Mouse (Mus musculus): ENCODE results near the gene Tsc22d1. TPM values are rescaled to one million over a fixed set of nuclear protein-coding genes. Genes with fewer than 3 reads are reported as not detected.

Tsc22d1 gene
- 100 to 1,000 TPM; 540 to 554 TPM for total RNA-seq (2021)

DNA sequence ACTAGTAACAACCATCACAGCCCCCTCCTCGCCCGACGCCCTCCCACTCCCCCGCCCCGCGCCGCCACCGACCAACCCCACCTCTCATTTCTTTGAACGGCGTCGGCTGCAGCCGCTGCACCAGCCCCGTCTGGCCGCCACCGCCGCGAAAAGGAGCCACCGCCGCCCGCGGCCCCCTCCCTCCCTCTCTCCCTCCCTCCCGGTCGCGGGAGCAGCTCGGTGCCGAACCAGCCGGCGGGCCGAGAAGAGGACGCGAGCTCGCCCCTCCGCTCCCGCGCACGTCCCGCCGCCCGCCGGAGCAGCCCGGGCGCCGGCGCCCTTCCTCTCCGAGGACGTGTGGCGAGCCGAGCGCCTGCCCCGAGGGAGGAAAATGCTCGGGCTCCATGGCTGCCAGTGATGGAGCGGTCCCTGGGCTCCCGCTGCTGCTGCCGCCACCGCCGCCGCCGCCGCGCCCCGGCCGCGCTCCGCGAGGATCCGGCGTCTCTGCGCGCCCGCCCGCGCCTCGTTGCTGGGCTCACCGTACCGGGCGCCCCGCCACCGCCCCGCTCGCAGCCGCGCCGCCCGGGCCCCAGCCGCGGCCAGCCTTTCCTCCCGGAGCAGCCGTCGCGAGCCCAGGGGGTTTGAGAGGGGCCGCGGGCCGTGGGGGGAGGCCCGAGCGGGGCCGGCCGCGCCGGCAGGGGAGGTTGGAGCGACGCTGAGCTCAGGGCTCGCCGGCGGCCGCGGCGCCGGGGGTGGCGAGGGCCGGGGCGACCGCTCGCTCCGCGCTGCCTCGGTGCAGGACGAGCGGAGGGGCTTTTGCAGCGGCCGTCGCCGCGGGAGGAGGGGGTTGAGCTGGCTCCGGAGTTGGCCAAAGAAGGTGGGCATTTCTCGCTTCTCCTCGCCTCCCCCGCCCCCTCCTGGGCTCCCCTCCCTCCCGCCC is at the start of gene Tsc22d1:
Gene Tsc22d1 (plus strand): TSS at position 100 of the 919 bp plus-strand sequence.
- DNase-seq: no peak

DNA sequence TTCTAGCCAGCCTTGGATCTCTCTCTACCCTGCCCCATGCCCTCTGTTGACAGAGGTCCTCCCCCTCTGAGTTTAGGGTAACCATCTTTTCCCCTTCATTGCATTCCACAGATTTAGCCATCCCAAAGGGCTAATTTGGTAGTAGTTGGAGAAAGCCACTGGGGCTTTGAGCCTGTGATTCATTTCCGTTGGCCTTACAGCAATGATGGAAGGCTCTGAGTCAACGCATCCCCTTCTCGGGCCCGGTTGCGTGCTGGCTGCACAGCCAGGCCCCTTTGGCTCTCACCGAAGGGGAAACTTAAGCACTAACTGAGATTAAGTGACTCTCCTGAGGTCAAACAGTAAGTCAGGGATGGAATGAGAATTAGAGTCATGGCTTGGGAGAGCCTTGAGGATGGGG is 41.1 kb upstream of the Tsc22d1 start:
- no peak for DNase-seq

DNA sequence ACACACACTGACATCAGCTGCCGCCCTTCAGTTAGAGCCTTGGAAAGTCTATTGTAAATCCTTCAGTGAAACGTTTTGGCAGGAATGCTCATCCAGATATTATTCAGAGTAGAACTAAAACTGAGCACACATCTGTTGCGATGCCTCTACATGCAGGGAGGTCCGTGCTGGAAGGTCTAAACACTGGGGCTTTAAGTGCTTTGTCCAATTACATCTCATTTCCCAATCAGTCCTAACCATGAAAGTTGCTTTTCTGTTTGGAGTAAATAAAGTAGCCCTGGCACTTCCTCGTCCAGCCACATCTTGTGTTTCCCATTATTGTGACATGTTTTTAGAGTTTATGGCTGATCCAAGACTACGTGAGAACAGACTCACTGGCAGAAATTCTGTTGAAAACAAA is 40.2 kb upstream of the Tsc22d1 start:
- no peak for DNase-seq

DNA sequence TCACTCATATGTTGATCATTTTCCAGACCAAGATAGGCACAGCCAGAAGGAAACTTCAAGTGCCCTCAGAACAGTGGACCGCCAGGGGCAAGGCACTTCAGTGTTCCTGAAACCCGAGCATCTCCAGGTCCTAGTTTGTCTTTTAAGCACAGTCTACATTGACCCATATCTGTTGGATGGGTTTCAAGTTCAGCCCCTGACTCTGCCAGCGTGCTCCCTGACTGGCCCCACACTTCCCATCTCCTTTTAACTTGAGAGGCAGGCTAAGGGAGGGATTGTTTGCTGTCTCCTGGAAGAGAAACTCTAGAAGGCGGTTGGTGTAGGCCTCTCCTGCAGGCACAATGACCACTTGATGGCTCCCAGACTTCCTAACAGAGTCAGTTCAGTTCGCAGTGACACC is 38.2 kb upstream of the Tsc22d1 start:
- DNase-seq: no peak

DNA sequence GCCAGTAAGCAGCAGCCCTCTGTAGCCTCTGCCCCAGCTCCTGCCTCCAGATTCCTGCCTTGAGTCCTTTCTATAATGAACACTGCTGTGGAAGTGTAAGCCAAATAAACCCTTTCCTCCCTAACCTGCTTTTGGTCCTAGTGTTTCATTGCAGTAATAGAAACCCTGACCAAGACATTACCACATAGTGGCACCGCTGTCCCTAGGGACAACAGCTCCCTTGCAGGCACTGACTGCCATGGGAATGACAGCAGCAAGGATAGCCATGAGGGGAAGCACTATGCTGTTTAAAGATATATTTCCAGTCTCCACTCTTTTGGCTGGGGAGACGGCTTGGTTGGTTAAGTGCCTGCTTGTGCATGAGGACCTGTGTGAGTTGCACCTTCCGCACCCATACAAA is 35.4 kb upstream of the Tsc22d1 start:
- DNase-seq: no peak

DNA sequence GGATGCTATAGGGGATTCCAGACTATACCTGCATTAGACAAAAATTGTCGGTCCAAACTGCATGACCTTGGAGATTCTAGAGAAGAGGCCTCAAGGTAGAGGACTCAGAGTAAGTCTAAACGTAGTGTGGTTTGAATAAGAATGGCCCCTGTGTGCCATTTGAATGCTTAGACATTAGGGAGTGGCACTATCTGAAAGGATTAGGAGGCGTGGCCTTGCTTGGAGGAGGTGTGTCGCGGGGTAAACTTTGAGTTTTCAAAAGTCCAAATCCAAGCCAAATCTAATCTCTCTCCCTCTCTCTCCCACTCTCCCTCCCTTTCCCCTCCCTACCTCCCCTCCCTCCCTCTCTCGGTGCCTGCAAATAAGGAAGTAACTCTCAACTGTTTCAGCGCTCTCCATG is 26.7 kb upstream of the Tsc22d1 start:
- DNase-seq: no peak

DNA sequence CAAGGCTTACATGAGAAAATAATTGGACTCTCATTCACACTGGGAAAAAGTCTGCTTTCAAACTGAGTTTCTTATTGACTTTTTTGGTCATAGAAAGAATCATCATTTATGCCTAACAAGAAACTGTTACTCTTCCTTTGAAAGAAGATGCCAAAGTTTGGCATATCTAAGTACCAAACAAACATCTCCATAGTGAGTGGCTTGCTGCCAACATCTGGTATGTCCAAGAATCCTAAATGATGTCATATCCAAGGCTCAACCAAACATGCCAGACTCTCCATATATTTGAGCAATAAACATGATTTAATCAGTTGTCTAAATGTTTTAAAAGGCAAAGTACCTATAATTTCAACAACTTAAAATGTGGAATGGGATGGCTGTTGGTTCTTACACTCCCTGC is 16.5 kb upstream of the Tsc22d1 start:
- DNase-seq: no peak

DNA sequence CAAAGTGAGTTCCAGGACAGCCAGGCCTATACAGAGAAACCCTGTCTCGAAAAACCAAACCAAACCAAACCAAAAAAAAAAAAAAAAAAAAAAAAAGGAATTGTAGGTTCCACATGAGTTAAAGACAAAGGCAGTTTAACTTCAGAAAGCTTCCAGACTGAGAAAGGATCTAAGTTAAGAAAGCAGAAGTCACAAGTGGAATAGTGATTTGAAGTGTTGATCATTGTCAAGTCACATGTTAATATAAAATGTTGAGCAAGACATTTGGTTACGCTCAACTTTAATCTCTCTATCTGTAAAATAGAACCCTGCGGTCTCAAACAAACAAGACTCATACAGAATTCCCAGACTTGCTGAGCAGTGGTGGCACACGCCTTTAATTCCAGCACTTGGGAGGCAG is 12.2 kb upstream of the Tsc22d1 start:
- no peak for DNase-seq

DNA sequence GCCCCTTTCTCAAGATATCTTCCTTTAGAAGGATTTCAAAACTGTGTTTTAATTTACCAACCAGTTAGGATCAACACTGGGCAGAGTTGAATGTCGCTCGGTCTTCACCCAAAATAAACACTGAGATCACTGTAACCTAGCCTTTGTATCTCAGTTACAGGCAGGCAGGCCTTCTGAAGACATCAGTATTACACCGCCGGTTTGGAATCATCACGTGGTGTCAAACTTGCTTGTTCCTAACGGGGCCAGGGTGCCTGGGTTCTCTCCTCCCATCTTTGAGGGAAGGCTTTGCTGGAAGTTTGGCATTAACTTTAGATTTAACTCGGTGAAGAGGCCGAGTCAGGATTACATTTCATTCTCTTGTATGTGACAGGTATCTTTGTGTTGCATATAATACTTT is 5.7 kb upstream of the Tsc22d1 start:
- no peak for DNase-seq

DNA sequence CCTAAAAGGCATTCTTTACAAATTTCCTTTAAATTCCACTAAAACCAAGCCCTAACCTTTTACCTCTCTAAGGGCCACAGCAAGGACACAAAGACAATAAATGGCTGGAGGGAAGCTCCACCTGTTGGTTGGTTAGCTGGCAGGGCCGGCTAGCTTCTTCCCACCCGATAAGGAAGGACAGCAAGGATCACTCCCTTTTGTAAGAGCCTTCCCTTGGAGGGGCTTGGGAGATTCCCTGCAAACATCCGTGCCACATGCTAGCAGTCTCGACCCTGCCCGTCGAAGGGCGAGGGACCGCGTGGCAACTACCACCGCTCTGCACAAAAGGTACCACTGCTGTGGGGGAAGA is 1.0 kb upstream of the Tsc22d1 start:
- no peak for DNase-seq

DNA sequence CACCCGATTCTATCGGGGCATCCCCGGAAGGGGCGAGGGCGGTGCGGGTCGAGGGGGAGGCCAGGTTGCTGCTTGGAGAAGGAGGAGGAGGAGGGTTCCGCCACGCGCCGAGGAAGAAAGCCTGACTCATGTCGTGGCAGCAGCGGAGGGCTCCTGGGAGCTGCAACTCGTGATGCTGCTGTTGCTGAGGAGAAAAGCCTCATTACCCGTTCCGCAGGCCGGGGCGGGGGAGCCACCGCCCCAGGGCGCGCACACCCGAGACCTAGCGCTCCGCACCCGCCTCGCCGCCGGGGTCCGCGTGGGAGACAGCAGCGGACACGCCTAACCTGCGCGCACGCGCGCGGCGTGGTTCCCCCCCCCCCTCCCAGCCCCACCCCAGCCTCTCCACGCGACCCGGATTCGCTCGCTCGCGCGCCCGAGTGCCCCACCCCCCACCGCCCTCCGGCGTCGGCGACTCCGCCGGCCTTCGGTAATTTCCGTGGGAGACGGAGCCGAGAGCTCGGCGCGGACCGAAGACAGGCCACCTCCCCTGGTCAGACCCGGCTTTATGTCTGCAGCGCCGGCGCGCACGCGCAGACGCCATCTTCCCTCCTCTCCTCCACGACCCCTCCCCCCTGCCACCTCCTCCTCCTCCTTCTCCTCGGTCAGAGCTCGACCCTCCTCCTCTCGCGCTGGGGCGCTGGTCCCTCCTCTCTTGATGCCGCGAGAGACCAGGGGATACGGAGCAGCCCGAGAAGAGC is 469 bp upstream of the Tsc22d1 start:
- DNase-seq: peak; percentile 95 to 96

DNA sequence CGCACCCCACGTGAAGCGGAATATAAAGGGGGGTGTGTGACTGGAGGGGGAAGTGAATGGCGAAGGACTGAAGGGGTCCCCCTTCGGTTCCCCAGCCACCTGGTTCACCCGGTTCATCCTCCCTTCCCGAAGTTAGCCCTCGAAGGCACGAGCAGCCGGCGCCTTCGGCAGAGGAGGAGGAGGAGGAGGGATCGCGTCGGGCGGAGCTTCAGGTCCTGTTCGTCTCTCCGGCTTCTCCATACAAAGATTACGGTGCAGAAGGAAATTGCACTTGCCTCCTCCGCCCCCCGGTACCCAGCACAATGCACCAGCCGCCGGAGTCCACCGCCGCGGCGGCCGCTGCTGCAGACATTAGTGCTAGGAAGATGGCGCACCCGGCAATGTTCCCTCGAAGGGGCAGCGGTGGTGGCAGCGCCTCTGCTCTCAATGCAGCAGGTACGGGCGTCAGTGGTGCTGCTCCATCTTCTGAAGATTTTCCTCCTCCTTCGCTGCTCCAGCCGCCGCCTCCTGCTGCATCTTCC is 1.1 kb downstream of the Tsc22d1 start:
- peak; percentile 60 to 61 for DNase-seq

DNA sequence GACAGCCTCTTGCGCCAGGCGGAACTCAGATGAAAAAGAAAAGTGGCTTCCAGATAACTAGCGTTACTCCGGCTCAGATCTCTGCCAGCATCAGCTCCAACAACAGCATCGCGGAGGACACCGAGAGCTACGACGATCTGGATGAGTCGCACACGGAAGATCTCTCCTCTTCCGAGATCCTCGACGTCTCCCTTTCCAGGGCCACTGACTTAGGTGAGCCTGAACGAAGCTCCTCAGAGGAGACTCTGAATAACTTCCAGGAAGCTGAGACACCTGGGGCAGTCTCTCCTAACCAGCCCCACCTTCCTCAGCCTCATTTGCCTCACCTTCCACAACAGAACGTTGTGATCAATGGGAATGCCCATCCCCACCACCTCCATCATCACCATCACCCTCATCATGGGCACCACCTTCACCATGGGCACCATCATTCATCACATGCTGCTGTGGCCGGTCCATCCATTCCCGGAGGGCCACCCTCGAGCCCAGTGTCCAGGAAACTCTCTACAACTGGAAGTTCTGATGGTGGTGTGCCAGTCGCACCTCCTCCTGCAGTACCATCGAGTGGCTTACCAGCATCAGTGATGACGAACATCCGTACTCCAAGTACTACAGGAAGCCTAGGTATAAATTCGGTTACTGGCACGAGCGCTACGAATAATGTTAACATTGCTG is 1.7 kb downstream of the Tsc22d1 start:
- DNase-seq: no peak

DNA sequence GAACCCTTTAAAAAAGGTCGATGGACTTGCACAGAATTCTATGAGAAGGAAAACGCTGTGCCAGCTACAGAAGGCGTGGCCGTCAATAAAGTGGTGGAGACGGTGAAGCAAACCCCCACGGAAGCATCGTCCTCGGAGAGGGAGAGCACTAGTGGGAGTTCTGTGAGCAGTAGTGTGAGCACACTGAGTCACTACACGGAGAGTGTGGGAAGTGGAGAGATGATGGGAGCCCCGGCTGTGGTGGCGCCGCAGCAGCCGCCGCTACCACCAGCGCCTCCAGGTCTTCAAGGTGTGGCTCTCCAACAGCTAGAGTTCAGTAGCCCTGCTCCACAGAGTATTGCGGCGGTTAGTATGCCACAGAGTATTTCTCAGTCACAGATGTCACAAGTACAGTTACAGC is 2.6 kb downstream of the Tsc22d1 start:
- peak in 1 of 2 experiments; percentile 21 for DNase-seq

DNA sequence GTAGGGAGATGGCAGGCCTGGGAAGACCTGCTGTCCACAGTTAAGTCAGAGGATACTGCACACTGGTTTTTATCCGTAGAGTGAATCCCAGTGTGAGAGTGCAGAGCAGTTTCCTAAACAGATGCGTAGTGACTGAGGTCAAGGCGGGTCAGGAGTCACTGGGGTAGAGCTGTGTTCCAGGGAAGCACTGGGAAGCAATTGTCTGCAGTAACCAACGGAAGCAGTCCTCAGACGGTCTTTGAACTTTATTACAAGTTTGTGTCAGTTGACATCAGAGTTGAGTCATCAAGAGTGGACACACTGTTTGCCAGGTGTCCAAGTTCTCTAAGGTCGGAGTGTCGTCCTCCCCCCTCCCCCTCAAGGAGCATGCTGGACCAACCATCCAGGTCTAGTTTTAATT is 6.0 kb downstream of the Tsc22d1 start:
- DNase-seq: no peak

DNA sequence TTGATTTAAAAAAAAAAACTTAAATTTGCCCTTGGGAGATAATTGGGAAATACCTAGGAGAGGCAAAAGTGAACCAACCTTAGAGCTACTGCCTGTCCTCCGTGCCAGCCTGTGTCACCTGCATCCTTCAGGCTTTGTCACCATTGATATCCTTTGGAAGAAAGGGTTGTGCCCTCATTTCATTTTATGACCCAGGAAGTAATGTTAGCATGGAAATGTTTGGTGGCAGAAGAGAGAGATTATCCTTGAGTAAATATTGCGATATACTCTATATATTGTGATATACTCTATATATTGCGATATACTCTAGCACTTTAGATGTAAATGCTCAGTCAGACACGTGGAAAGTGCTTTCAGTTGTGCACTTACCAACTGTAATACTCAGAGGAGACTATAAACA is 6.4 kb downstream of the Tsc22d1 start:
- DNase-seq: no peak

DNA sequence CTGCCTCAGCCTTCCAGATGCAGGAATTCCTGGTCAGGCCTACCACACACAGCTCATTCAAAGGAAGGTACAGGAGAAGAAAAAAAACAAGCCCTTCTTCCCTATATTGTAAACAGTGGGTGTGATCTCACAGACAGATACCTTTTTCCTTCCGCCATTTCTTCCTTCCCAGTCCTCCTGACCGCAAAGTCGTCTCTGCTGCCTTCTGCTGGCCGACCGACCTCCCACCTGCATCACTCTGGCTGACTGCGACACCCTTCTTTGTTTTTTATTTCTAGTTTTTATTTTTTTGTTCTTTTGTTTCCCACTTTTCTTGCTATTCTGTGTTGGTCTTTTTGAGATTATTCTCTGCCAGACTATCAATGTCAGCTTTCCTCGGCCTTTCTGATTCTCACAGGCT is 10.7 kb downstream of the Tsc22d1 start:
- no peak for DNase-seq

DNA sequence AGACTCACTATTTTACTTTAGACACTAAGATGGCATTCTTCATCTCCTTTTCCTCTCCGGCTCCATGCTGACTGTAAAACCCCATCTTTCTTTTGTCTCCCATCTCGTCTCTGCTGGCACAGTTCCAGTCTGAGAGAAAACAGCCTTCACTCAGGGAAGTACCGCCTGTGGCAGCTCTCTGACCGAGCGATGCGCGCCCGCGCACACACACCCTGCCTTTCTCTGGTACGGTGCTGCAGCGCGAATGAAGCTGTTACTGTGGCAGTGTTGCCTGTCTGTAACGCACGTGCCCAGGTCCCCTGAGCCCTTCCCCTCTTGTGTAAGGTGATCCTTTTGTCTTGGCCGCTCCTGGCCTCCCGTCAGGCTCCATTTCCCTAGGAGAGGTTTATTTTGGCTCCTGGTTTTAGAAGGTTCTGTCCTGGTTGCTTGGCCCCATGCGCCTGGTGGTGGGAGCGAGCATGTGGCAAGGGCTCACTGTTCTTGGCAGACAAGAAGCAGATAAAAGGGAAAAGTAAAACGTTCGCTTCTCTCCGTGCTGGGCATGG is 11.3 kb downstream of the Tsc22d1 start:
- no peak for DNase-seq

DNA sequence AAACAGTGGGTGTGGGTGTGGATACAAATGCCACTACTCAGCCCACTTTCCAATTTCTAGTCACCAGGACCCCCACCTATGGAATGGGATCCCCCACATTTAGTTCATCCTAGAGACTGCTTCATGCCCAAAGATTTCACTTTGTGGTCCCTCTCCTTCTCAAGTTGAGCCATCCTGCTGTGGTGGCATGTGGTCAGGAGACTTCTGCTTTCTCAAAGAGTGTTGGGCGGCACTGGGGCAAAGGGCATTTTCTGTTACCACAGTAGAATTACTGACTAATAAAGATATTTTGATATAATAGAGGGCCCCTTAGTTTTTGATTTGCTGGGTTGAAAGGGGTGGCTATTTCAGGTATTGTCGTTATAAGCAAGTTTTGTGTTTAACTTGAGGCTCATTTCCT is 14.1 kb downstream of the Tsc22d1 start:
- no peak for DNase-seq

DNA sequence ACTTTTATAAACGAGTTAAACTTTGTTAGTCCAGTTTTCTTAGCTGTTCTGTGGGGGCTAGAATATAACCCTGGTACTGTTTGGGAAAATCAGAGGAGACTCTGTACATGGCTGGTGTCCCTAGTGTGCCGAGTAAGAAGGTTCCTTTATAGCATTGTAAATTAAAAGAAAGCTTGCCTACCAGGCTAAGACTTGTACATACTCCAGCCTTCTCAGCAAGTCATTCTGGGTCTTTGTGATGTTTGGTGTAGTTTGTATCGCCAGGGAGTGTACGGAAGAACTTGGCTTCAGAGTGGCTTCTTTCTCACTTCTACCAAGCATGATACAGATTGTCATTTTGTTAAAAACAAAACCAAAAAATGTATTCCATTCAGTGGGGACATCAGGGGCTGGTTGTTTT is 17.2 kb downstream of the Tsc22d1 start:
- no peak for DNase-seq

DNA sequence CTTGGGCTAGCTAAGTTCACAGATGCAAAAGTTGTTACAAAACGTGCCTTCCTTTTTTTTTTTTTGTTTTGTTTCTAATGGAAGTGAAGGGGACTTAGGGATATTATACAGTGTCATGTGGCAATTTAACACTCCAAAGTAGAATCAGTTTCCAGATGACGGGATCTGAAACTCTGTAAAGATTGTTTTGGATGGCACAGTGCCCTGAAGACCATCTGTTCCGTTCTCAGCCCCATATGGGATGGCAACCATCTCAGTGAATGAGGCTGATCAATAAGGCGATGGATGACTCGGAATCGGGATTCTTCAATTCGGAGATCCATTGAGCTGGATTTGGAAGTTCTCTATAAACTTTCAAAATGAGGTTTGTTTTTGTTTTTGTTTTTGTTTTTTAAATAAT is 17.6 kb downstream of the Tsc22d1 start:
- peak; percentile 64 to 73 for DNase-seq

DNA sequence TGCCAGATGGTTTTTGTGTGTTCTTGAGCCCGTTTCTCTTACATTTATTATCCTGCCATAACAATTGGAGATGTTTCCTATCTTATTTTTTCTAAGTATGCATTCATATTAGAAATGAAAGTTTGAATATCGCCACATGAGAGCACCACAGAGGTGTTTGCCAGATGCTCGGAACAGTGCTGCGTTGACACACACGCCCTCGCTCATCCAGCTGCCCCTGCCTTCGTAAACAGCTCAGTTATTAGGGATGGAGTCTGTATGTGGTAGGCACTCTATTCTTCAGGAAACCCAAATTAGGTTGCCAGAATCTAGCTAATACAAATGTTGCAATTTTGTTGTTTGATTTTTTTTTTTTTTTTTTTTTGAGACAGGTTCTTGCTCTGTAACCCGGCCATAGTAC is 18.1 kb downstream of the Tsc22d1 start:
- no peak for DNase-seq

DNA sequence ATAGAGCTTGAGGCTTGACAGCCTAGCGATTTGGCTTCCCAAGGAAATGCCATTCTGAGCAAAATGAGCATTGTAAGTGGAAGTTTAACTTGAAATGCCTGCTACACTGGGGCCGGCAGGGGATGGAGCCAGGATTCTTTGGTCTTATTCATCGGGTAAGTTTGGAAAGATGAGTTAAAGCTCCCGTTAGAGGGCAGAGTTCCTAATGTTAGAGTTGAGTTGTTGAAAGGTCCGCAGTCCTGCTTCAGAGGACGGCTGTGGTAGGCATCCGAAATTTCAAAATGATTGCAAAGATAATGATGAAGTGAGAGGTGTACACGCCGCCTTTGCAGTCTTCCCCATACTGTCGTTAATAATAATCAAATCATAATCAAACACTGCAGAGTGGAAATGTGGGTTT is 27.4 kb downstream of the Tsc22d1 start:
- no peak for DNase-seq
